Mouse (Mus musculus): ENCODE measurements at regions not wholly inside any gene's neighbourhood (a gene's known extent, or its start where the extent isn't known, plus 50 kb on each side); places are given as distances from the start of the nearest gene placed in this dataset.

GRCm38 (mm10) chr19:35863049-35863448 lies 194.3 kb downstream of the Htr7 start:
- TF ChIP-seq POLR2A (IDR thresholded peaks at IDR 0.05; ENCODE audit: low read depth, low read length) (no peak), CTCF (IDR thresholded peaks at IDR 0.05; ENCODE audit: borderline replicate concordance, insufficient read depth, low read length) (no peak)

All from embryonic fibroblast, embryonic 13.5 days (primary cell).